Mouse (Mus musculus) cerebellum, postnatal 14 days (tissue): ENCODE measurements at regions not wholly inside any gene's neighbourhood (a gene's known extent, or its start where the extent isn't known, plus 50 kb on each side); places are given as distances from the start of the nearest gene placed in this dataset.

Experiments
- DNase-seq, 2 experiments: peaks; one replicate each; pipeline ENCODE4 v3.0.0; 2021; ENCODE audit warnings: mixed read lengths in 2 of 2

GRCm38 (mm10) chr9:74021339-74021738, 52.6 kb upstream of the Unc13c start:
- DNase-seq, result no peak

GRCm38 (mm10) chr9:74023922-74024321, 55.2 kb upstream of the Unc13c start:
- no peak for DNase-seq

GRCm38 (mm10) chr9:74026131-74026530, 57.4 kb upstream of the Unc13c start:
- DNase-seq, result peak in 1 of 2 experiments; percentile 14

- peak; percentile 55 to 68 for DNase-seq
Measured at GRCm38 (mm10) chr9:74028438-74028837, 59.7 kb upstream of the Unc13c start.

- DNase-seq, result peak in 1 of 2 experiments; percentile 19
Measured at GRCm38 (mm10) chr9:74045936-74046335, 64.2 kb upstream of the Wdr72 start.

GRCm38 (mm10) chr9:74049776-74050175, 60.4 kb upstream of the Wdr72 start:
- DNase-seq, result no peak

- DNase-seq, result peak; percentile 7 to 23
Measured at GRCm38 (mm10) chr9:74056709-74057108, 53.4 kb upstream of the Wdr72 start.

- no peak for DNase-seq
Measured at GRCm38 (mm10) chr9:74057476-74058076, 52.6 kb upstream of the Wdr72 start.

- no peak for DNase-seq
Measured at GRCm38 (mm10) chr9:74058269-74058871, 51.8 kb upstream of the Wdr72 start.
